Mouse (Mus musculus): ENCODE data around the gene Urah. TPM values are rescaled to one million over a fixed set of nuclear protein-coding genes. Genes with fewer than 3 reads are reported as not detected.

Urah gene
- polyA plus RNA-seq (2017; shearing (Covaris generic)) = not detected

GRCm38 (mm10) chr7:140834968-140835757 is at the start of gene Urah:
Urah (plus strand) TSS chr7:140835018.

GRCm38 (mm10) chr7:140787406-140788052 is 47.3 kb upstream of the Urah start, which contains the start of gene Syce1:
Syce1 (minus strand) TSS chr7:140787852.

DNA sequence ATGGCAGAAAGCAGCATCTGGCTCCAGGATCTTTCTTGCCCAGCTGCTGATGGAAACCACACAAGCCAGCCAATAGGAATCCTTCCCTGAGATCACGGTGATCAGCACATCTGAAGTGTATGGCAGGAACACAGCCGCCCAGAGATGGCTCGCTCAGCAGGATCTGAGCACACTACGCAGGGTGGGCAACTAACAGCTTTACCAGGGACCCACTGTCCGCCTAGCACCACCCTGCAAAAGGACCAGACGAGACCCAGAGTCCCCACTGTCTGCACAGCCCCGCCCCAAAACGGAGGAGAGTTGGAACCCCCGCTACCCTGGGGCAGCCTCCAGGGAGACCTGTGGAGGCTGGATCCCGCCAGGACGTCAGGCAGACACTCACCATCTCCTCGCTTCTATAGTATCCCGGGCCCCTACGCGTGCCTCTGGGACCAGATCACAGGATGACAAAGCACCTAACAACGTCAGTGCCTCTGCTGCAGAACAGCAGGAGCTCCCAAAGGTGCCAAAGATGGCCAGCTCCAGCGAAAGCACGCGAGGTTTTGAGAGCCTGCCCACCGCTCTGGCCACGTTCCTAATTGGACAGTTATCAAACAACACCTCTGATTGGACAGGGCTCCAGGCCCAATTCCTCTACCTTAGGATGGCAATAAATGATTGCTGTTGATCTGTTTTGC is 13.0 kb upstream of the Urah start, which contains the start of gene Zfp941:
Zfp941 (minus strand) TSS at position 526 of the 677 bp plus-strand sequence.

DNA sequence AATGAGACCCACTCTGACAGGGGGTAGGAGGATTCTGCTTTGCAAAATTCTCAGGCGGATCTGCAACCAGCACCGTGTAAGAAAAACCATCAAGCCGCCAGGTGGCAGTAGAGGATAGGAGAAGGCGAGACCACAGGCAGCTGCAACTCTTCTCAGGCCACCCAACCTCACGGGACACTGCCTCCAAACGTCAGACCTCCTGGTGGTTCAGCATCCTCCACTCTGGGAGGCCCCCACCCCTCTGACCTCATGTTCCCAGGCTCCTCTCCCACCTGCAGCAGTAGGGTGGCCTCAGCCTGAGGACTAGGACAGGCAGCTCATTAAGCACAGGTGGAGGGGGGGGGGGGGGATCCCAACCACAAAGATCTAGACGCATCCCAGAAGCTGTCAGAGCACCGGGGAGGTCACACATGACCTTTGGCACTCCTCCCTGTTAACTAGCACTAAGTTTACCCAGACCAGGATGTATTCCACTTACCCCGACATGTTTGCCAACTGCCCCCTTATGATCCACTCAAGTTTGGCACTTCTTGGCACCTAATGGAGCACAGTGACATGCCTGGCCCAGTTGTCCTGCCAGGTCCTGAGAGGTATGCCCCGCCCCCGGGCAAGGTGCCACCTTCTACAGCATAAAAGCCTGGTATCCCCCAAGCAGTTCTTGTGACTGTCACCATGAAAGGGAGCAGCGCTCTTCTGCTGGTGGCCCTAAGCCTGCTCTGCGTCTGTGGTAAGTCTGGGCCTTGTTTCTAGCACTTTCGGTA is 10.3 kb downstream of the Urah start, which contains the start of gene Scgb1c1:
Scgb1c1 (plus strand) TSS at position 643 of the 761 bp plus-strand sequence.

DNA sequence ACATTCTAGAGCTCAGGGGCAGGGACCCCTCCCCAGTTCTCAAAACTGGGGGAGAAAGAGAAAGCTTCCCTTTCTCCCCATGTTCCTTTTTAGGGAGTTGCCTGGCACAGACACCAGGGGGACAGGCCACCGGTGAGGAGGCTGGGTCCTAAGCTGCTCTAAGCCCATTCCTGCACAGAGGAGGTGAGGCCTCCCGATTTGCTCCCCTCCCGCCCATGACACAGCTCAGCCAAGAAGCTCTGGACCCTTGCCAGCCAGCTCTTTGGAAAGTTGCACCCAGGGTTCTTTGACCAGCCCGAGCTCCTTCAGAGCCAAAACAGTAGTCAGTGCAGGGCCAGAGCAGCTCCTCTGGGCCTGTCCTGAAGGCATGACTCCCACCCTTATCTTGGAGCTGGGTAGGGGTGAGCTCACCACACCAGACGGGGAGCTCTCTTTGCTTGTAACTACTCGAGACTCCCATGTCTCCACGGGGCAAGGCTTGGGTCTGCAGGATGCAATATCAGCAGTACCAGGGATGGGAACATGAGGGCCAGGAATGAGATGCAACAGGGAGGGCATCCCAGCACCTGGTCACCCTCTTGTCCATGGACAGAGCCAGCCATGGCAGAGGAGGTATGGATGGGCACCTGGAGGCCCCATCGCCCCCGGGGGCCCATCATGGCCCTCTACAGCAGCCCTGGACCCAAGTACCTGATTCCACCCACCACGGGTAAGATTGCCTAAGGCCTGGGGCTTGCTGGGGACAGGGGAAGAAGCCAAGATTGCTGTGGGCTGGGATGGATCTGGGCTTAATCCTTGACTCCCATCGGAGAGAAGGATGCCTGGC is 13.2 kb downstream of the Urah start, which contains the start of gene Odf3:
Odf3 (plus strand) TSS at position 51 of the 826 bp plus-strand sequence.

DNA sequence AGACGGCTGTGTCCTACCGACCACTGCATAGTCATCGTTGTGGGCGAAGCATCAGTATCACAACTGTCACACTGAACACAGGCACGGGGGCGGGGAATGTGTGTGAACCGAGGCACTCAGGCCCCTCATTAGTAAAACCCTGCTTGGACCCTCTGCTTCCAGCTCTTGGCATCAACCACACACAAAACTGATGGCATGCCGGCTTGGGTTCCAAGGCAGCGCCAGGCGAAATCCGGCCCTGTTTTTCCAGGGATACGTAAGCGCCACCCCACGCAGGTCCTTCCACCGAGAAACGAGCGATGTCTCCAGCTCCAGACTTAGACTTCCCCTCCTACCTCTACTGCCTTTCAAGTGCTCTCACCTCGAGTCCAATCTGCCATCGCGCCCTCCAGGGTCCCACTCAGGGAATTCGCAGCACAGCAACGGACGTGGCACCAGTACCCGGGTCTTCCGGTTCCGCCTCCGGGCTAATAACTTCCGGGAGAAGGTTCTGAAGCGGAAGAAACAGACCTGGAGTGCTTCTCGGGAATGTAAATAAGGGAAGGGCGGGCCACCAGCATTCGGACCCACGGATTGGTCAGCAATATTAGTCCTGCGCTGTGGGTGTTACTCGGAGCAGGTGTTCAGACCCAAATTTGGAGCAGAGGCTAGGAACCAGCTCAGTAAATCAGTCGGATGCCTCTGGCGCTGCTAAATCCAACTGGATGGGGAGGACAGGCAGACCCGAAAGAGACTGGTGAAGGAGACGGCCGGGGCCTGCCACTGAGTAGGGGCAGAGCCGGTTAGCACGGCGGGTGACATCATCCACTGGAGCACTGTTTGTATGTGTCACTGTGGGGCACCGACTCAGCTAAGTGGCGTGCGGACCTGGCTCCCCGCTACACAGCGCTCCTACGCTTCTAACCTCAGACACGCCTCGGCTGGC is 21.3 kb downstream of the Urah start, which contains the start of gene Gm45785:
Gm45785 (minus strand) TSS at position 472 of the 925 bp plus-strand sequence.

DNA sequence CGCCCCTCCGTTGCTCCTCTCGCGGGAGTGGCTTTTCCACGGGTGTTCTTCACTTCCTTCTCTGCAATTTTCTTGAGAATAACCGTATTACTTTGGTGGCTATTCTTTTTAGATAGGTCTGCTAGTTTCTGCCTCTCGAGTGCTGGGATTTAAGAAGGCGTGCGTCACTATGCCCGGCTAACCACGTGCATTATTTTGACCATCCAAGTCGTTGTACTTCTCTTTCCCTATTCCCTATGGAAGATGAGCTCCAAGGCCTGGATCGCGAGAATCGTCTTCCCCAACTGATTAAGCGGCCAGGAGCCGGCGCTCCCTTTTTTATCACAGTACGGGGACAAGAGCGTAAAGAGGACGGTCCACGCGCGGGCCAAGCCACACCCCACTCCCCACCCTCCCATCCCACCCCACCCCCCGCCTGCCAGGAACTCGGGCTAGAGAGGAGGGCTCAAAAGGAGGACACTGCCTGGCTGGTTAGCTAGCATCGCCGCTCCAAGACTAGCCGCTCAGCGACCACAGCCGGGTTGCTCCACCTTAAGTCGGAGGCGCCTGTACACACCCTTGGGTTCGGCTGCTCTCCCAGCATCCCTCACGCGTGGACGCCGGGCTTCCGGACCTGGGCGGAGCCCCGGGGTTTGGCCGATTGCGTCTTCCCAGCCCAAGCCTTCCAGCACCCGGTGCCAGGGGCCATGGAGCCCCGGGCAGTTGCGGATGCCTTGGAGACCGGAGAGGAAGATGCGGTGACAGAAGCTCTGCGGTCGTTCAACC is 22.1 kb downstream of the Urah start, which contains the start of gene Ric8a:
Ric8a (plus strand) TSS at position 173 of the 765 bp plus-strand sequence.

GRCm38 (mm10) chr7:140857550-140858505 is 23.0 kb downstream of the Urah start, which contains the start of gene Bet1l:
Bet1l (minus strand) TSS chr7:140857577.

GRCm38 (mm10) chr7:140881696-140882468 is 47.1 kb downstream of the Urah start, which contains the start of the genes Psmd13 and Sirt3:
Psmd13 (plus strand) TSS chr7:140881968.
Sirt3 (minus strand) TSS chr7:140882309.

Other genes with a start within 250 kb of the Urah start
- gene Olfr46, start 233.7 kb upstream of the Urah start, polyA plus RNA-seq (2017; shearing (Covaris generic)) = not detected
- not detected for gene Olfr61, start 206.0 kb upstream of the Urah start, polyA plus RNA-seq (2017; shearing (Covaris generic))
- gene Olfr53, start 188.6 kb upstream of the Urah start, polyA plus RNA-seq (2017; shearing (Covaris generic)) = not detected
- not detected for gene Olfr539, start 175.1 kb upstream of the Urah start, polyA plus RNA-seq (2017; shearing (Covaris generic))
- gene Olfr45, start 153.1 kb upstream of the Urah start, polyA plus RNA-seq (2017; shearing (Covaris generic)) = not detected
- gene Olfr541, start 137.8 kb upstream of the Urah start, polyA plus RNA-seq (2017; shearing (Covaris generic)) = not detected
- not detected for gene Cyp2e1, start 71.3 kb upstream of the Urah start, polyA plus RNA-seq (2017; shearing (Covaris generic))
- gene Syce1, start 47.2 kb upstream of the Urah start, polyA plus RNA-seq (2017; shearing (Covaris generic)) = 0.47 TPM
- 0.11 TPM for gene Zfp941, start 12.8 kb upstream of the Urah start, polyA plus RNA-seq (2017; shearing (Covaris generic))
- not detected for gene Scgb1c1, start 10.5 kb downstream of the Urah start, polyA plus RNA-seq (2017; shearing (Covaris generic))
- gene Odf3, start 12.8 kb downstream of the Urah start, polyA plus RNA-seq (2017; shearing (Covaris generic)) = not detected
- not detected for gene Gm45785, start 21.3 kb downstream of the Urah start, polyA plus RNA-seq (2017; shearing (Covaris generic))
- 93.6 TPM for gene Ric8a, start 21.9 kb downstream of the Urah start, polyA plus RNA-seq (2017; shearing (Covaris generic))
- gene Bet1l, start 22.6 kb downstream of the Urah start, polyA plus RNA-seq (2017; shearing (Covaris generic)) = 48.0 TPM
- 144 TPM for gene Psmd13, start 47.0 kb downstream of the Urah start, polyA plus RNA-seq (2017; shearing (Covaris generic))
- 6.2 TPM for gene Sirt3, start 47.3 kb downstream of the Urah start, polyA plus RNA-seq (2017; shearing (Covaris generic))
- not detected for gene Cox8b, start 65.4 kb downstream of the Urah start, polyA plus RNA-seq (2017; shearing (Covaris generic))
- gene Nlrp6, start 85.9 kb downstream of the Urah start, polyA plus RNA-seq (2017; shearing (Covaris generic)) = not detected
- 11.9 TPM for gene Pgghg, start 106.4 kb downstream of the Urah start, polyA plus RNA-seq (2017; shearing (Covaris generic))
- gene Ifitm5, start 115.3 kb downstream of the Urah start, polyA plus RNA-seq (2017; shearing (Covaris generic)) = not detected
- not detected for gene Gm45717, start 120.9 kb downstream of the Urah start, polyA plus RNA-seq (2017; shearing (Covaris generic))
- not detected for gene Ifitm2, start 121.0 kb downstream of the Urah start, polyA plus RNA-seq (2017; shearing (Covaris generic))
- not detected for gene Ifitm1, start 132.2 kb downstream of the Urah start, polyA plus RNA-seq (2017; shearing (Covaris generic))
- not detected for gene Ifitm3, start 175.8 kb downstream of the Urah start, polyA plus RNA-seq (2017; shearing (Covaris generic))
- gene Ifitm6, start 182.9 kb downstream of the Urah start, polyA plus RNA-seq (2017; shearing (Covaris generic)) = not detected
- not detected for gene Gm17387, start 194.1 kb downstream of the Urah start, polyA plus RNA-seq (2017; shearing (Covaris generic))
- 0.85 TPM for gene B4galnt4, start 226.1 kb downstream of the Urah start, polyA plus RNA-seq (2017; shearing (Covaris generic))
- gene Pkp3, start 243.2 kb downstream of the Urah start, polyA plus RNA-seq (2017; shearing (Covaris generic)) = 95.4 TPM